Mouse (Mus musculus) skeletal muscle tissue, postnatal 0 days (tissue): ENCODE measurements around the gene Zfp62. TPM values are rescaled to one million over a fixed set of nuclear protein-coding genes. Genes with fewer than 3 reads are reported as not detected.

ENCODE experiments used
- polyA plus RNA-seq: library from polyadenylated mRNA; unstranded; fragments of >200 nt; fragmentation: Nextera tagmentation; extraction: Ambion mirVana; gene quantifications from 2 replicates; pipeline ENCODE4 v1.2.1, GENCODE M21; 2015

Zfp62 gene
- polyA plus RNA-seq: 13.0 and 14.6 TPM in 2 replicates

DNA sequence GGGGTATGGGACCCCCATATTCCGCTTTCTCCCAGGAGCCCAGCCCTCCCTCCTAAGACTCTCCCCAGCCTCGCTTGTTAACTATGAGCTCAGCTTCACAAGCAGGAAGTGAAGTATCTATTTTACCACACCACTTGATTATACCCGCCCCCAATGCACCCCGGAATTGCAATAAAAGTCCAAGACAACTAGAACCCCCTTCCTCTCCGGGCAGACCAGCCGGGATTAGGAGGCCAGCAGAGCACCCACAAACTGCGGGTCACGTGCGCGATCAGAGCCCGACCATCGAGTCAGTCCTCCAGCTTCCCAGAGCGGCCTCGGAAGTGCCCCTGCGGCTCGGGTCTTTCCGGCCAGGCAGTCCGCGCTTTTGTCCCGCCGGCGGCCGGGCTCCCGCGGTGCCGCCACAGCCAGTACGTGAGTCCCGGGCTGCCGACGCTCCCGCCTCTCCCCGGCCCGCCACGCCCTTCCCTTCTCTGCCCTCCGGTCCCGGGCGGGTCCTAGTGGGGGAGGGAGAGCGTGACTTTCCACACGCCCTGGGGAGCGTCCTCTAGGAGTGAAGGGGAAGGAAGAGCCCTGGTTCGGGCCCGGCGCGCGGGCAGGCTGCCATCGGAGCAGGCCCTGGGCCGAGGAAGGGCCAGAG is at the start of gene Zfp62:
Gene Zfp62, plus strand, starts transcription at position 164 of the 640 bp plus-strand sequence.

DNA sequence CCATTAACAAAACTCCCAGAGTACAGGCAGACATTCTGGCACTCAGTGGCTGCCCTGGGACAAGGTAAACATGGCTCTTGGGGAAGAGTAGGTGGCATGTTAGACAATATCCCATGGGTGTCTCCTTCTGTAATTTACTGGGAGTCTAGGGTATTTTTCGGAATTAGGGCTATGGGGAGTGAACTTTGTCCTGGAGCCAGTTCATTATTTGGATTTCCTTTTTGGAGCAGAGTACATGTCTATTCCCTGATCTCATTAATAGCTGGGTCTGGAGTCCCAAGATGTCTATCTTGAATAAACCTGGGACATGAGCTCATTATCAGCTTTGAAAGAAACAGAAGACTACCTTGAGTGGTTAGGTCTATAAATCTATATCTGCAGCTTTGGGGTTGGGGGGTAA is 49.0 kb upstream of the Zfp62 start, which contains the start of gene Olfr1394:
Gene Olfr1394, plus strand, starts transcription at position 301 of the 400 bp plus-strand sequence.

GRCm38 (mm10) chr11:49186955-49187488 is 16.1 kb upstream of the Zfp62 start, which contains the start of gene Btnl9:
Btnl9 (minus strand) TSS chr11:49187159.

DNA sequence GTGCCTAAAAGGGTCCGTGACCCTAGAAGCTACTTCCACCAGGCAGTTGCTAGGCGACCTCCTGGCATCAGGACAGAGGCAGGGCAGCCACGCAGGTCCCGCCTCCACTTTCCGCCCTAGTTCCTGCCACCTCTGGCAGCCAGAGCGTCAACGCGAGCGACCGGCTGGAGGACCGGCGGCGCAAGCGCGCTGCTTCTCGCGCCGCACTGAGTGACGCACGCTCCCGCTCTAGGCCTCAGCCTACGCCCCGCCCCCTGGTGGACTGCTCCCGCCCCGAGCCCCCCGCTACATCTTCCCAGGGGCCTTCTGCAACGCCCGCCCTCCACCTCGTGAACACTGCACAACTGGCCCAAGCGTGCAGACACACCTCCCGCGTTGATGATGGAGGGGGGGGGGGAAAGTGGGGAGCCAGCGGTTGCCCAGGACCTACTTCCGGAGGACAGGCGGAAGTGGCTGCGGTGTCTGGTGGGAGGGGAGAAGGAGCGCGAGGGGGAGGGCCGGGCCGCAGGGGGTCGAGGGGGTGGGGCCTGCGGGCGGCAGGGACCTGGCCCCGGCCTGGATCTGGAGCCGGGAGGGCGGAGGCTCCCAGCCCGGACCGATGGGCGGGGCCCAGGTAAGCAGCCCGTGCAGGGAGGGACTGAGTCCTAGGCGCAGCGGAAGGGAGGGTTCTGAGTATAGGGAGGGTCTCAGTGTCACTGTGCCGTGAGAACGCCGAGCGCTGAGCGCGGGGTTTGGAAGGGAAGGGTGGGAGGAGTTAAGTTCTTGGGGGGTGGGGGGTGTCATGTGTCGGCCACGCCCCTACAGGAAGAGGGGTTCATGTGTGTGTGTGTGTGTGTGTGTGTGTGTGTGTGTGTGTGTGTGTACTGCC is 40.9 kb downstream of the Zfp62 start, which contains the start of gene Mgat1:
Gene Mgat1, plus strand, starts transcription at position 465 of the 868 bp plus-strand sequence.

Other genes starting within 250 kb of the Zfp62 start
- gene Olfr56, start 224.4 kb upstream of the Zfp62 start, polyA plus RNA-seq: 0.05 and 0.10 TPM in 2 replicates
- gene 9930111J21Rik1, start 223.9 kb upstream of the Zfp62 start, polyA plus RNA-seq: 0.51 and 0.56 TPM in 2 replicates
- gene Gm12185, start 211.1 kb upstream of the Zfp62 start, polyA plus RNA-seq: 0.02 TPM in 1 of 2 replicates, not detected in the other
- gene Tgtp1, start 209.1 kb upstream of the Zfp62 start, polyA plus RNA-seq: 0.29 and 0.78 TPM in 2 replicates
- 0.69 and 0.95 TPM in 2 replicates for gene 9930111J21Rik2, start 152.1 kb upstream of the Zfp62 start, polyA plus RNA-seq
- 0.36 and 0.54 TPM in 2 replicates for gene Tgtp2, start 139.1 kb upstream of the Zfp62 start, polyA plus RNA-seq
- gene Ifi47, start 126.7 kb upstream of the Zfp62 start, polyA plus RNA-seq: 2.7 and 3.1 TPM in 2 replicates
- gene Olfr1396, start 88.4 kb upstream of the Zfp62 start, polyA plus RNA-seq: 0.12 and 0.13 TPM in 2 replicates
- gene Olfr1395, start 61.0 kb upstream of the Zfp62 start, polyA plus RNA-seq: not detected in 2 replicates
- gene Olfr1394, start 48.9 kb upstream of the Zfp62 start, polyA plus RNA-seq: not detected in 2 replicates
- gene Btnl9, start 16.1 kb upstream of the Zfp62 start, polyA plus RNA-seq: 3.6 and 4.6 TPM in 2 replicates
- 37.9 and 43.1 TPM in 2 replicates for gene Mgat1, start 40.9 kb downstream of the Zfp62 start, polyA plus RNA-seq
- gene Olfr1393, start 75.0 kb downstream of the Zfp62 start, polyA plus RNA-seq: 0.09 TPM in 1 of 2 replicates, not detected in the other
- gene Olfr1392, start 82.0 kb downstream of the Zfp62 start, polyA plus RNA-seq: not detected in 2 replicates
- gene Olfr10, start 101.4 kb downstream of the Zfp62 start, polyA plus RNA-seq: not detected in 2 replicates
- gene Olfr1391, start 119.5 kb downstream of the Zfp62 start, polyA plus RNA-seq: not detected in 2 replicates
- gene Olfr1390, start 131.9 kb downstream of the Zfp62 start, polyA plus RNA-seq: not detected in 2 replicates
- gene Olfr1389, start 219.8 kb downstream of the Zfp62 start, polyA plus RNA-seq: not detected in 2 replicates
- not detected in 2 replicates for gene Olfr1388, start 233.3 kb downstream of the Zfp62 start, polyA plus RNA-seq